Mouse (Mus musculus) olfactory bulb, adult 2 months (tissue): ENCODE measurements around the gene Ighmbp2. TPM values are rescaled to one million over a fixed set of nuclear protein-coding genes. Genes with fewer than 3 reads are reported as not detected.

Experiments
- H3K27ac ChIP-seq: fragments of 200-500 bp; 2 replicates; pipeline ENCODE4 v1.5.1; 2012; ENCODE audit warnings: low read depth, low read length; ENCODE audit not compliant: insufficient read depth
- H3K4me1 ChIP-seq: fragments of 200-500 bp; 2 replicates; pipeline ENCODE4 v1.6.1; 2012; ENCODE audit warnings: low read length; ENCODE audit not compliant: control insufficient read depth, insufficient read depth
- H3K4me3 ChIP-seq: fragments of 200-500 bp; 2 replicates; pipeline ENCODE4 v1.5.1; 2012; ENCODE audit warnings: mild to moderate bottlenecking, low read depth, low read length, moderate library complexity; ENCODE audit not compliant: insufficient read depth
- CTCF ChIP-seq: fragments of 200-500 bp; IDR thresholded peaks from 2 replicates; pipeline ENCODE4 v1.5.1; 2012; ENCODE audit warnings: low read depth, mild to moderate bottlenecking, low read length, moderate library complexity; ENCODE audit not compliant: insufficient read depth
- POLR2A ChIP-seq: fragments of 200-500 bp; IDR thresholded peaks from 2 replicates; pipeline ENCODE4 v1.6.1; 2012; ENCODE audit warnings: mild to moderate bottlenecking, low read depth, low read length, moderate library complexity; ENCODE audit not compliant: insufficient read depth
- WGBS: fragments of 180-500 bp; shearing (Covaris S2); methylation state at CpG from one replicate; pipeline ENCODE4 v1.1.7; 2018; 5-methylcytosine and 5-hydroxymethylcytosine counted together
- polyA plus RNA-seq: library from polyadenylated mRNA; stranded (reverse); fragments of >200 nt; gene quantifications from 2 replicates; pipeline ENCODE4 v1.2.4, GENCODE M21; 2012; ENCODE audit warnings: low replicate concordance; ENCODE audit not compliant: missing spikeins, insufficient read depth, insufficient read length

Gene Ighmbp2
- polyA plus RNA-seq, 1 experiment = not detected

DNA sequence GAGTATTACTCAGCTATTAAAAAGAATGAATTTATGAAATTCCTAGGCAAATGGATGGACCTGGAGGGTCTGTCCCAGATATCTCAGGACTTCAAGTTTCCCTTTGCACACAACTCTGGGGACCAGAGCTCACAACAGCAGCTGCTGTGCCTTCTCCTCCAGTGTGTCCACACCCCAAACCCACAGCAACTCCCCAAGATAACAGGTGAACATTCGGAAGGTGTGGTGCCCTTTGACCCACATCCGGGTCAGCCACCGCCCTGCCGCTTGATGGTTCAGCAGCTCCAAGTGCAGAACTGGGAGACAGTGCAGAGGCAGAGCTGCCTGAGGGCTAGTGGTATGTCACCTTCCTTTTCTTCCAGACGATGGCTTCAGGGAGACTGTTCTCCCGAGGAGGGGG, 12.4 kb upstream of the Ighmbp2 start:
- H3K4me1 ChIP-seq = no peaks in the 10 kb centered on the region
- H3K27ac ChIP-seq = no peak overlapping the region
- TF ChIP-seq CTCF (no peak), POLR2A (no peak)
- no peak overlapping the region for H3K4me3 ChIP-seq
- WGBS = 88% methylated on average over 6 of the region's 6 CpGs

DNA sequence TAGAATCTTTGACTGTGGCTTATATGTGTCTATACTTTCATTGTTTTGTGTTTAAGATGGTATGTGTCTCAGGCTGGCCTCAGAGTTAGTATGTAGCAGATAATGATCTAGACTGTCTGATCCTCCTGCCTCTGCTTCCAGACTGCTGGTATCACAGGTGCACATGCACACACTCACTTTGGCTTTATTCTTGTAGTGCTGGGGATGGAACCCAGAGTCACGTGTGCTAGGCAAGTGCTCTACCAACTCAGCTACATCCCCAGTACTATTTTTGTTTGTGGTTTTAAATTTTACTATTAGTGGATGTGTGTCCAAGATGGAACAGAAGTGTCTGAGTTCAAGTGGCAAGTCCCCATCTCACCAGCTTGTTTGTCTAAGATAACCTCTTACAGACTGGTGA, 10.2 kb upstream of the Ighmbp2 start:
- WGBS = 100% methylated on average over 1 of the region's 1 CpGs
- Histone ChIP-seq H3K4me1 (no peaks in the 10 kb centered on the region), H3K27ac (no peak overlapping the region), H3K4me3 (no peak overlapping the region)
- TF ChIP-seq CTCF (no peak), POLR2A (no peak)

GRCm38 (mm10) chr19:3292028-3292427, 9.2 kb upstream of the Ighmbp2 start:
- TF ChIP-seq POLR2A = no peak
- peak; percentile 72 for TF ChIP-seq CTCF
- no peak overlapping the region for H3K4me3 ChIP-seq
- WGBS = 46% methylated on average over 2 of the region's 2 CpGs
- no peaks in the 10 kb centered on the region for H3K4me1 ChIP-seq
- H3K27ac ChIP-seq = no peak overlapping the region

DNA sequence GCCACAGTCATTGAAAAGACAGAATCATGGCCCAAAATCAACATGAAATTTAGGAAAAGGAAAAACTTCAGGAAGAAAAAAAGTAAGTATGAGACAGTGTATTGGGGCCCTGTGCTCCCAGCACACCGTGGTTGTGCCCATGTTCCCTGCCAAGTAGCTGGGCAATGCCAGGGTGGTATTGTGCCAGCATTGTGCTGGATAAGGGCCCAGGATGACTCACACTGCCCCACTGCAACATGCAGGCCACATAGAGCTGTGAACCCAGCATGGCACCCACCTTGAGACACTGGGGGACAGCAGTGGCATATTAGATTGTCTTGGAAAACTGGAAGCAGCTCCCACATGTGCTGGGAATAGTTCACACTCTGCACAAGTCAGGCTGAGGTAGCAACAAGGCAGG, 6.2 kb upstream of the Ighmbp2 start:
- no peak for TF ChIP-seq POLR2A
- no peak for TF ChIP-seq CTCF
- 13% methylated on average over 1 of the region's 1 CpGs for WGBS
- Histone ChIP-seq H3K4me3 (no peak overlapping the region), H3K4me1 (no peaks in the 10 kb centered on the region), H3K27ac (no peak overlapping the region)

DNA sequence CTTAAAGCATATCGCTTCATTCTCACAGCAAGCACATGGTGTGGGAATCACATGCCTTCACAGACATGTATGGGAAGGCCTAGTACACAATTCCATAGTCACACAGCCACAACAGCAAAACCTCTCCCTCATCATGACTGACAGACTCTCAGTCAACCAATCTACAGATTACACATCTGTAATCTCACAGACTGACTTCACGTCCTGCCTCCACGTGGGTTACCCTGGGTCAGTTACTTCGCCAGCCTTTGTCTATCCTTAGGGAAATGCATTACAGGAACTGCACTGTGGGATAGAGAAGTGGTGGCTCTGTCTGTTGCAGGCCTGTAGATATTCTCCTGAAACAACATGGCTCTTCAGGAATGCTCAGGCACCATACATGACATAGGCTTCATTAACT, 931 bp downstream of the Ighmbp2 start:
- 70% methylated on average over 4 of the region's 4 CpGs for WGBS
- H3K4me3 ChIP-seq = peak overlapping the region; percentile 87; the same call in 1 of the 2 replicates
- no peak for TF ChIP-seq POLR2A
- TF ChIP-seq CTCF = no peak
- H3K4me1 ChIP-seq = peaks cover 4% of the 10 kb centered on the region; the same call in 1 of the 2 replicates
- no peak overlapping the region for H3K27ac ChIP-seq

DNA sequence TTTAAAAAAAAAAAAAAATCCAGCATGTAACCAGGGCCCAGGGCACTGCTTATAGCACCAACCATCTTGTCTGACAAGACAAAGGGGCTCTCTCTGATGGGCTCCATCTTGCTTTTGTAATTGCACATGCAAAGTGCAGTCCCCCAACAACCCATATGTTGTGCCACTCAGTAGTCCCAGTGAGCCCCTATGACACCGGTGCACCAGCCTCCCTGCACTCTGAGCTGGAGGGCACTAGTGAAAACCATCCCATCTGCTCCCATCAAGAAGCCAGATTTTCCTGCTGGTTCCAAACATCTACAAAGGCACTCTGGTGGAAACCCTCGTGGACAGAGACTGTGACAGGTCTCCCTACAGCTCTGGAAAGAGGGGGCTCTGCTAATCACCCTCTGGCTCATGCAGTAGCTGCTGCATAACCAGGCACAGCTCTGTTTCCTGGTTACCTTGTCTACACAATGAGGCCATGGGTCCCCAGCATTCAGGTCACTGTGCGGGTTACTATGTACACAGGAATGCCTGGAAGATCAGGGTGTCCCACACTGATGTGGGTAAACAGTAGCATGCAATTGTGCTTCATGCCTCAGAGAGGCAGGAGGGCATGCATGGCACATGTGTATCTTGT, 7.0 kb downstream of the Ighmbp2 start:
- Histone ChIP-seq H3K4me1 (no peaks in the 10 kb centered on the region), H3K27ac (no peak overlapping the region), H3K4me3 (no peak overlapping the region)
- 87% methylated on average over 3 of the region's 3 CpGs for WGBS
- TF ChIP-seq CTCF (no peak), POLR2A (no peak)

DNA sequence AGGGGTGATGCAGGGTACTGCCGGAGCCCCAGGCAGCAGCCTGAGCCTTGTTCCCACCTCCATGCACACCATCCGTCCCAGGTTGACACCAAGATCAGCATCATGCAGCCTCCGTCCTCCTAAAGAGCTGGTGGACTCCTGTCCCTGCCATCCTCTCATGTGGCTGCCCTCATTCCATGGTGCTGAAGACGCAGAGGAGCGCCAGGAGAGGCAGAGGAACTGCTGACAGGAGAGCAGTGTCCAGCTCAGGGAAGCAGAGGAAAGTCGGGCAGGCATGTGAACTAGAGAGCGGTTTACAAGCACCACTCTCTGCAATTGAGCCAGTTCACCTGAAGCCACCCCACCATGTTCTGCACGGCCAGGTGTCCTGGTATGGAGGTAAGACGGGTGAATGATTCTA, 9.5 kb downstream of the Ighmbp2 start:
- Histone ChIP-seq H3K4me3 (no peak overlapping the region), H3K4me1 (no peaks in the 10 kb centered on the region), H3K27ac (no peak overlapping the region)
- WGBS = 94% methylated on average over 9 of the region's 9 CpGs
- TF ChIP-seq CTCF (no peak), POLR2A (no peak)

GRCm38 (mm10) chr19:3271366-3271765, 11.5 kb downstream of the Ighmbp2 start:
- TF ChIP-seq POLR2A = no peak
- TF ChIP-seq CTCF = no peak
- 94% methylated on average over 6 of the region's 6 CpGs for WGBS
- no peak overlapping the region for H3K4me3 ChIP-seq
- H3K4me1 ChIP-seq = no peaks in the 10 kb centered on the region
- no peak overlapping the region for H3K27ac ChIP-seq

GRCm38 (mm10) chr19:3269803-3270202, 13.0 kb downstream of the Ighmbp2 start:
- H3K4me1 ChIP-seq = no peaks in the 10 kb centered on the region
- H3K4me3 ChIP-seq = no peak overlapping the region
- H3K27ac ChIP-seq = no peak overlapping the region
- TF ChIP-seq POLR2A = no peak
- TF ChIP-seq CTCF = no peak
- 95% methylated on average over 6 of the region's 6 CpGs for WGBS

DNA sequence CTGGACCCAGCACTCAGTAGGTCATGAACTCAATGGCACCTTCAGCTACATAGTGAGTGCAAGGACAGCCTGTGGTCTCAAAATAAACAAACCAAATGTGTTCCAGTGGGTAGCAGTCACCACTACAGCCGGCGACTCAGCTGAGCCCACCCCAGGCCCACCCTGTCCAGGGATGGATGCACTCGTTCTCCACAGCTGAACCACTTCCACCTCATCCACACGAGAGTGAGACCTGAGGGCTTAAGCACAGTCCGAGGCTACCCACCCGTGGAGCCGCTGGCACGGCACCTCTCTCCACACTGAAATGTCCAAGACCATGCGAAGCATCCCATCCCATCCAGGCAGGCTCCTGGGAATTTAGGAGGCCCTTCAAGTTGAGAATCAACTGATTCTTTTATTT, 13.5 kb downstream of the Ighmbp2 start:
- H3K4me3 ChIP-seq = no peak overlapping the region
- H3K27ac ChIP-seq = no peak overlapping the region
- no peaks in the 10 kb centered on the region for H3K4me1 ChIP-seq
- 91% methylated on average over 9 of the region's 9 CpGs for WGBS
- no peak for TF ChIP-seq CTCF
- TF ChIP-seq POLR2A = no peak
